Mouse (Mus musculus) ZHBTc4 (cell line): ENCODE measurements at regions not wholly inside any gene's neighbourhood (a gene's known extent, or its start where the extent isn't known, plus 50 kb on each side); places are given as distances from the start of the nearest gene placed in this dataset.
A peak's percentile ranks its signal among the peaks of the same experiment; 100 is the strongest.
"Not testable (repeated sequence)": the region's sequence is repeated elsewhere in the genome, so short reads cannot be mapped to it uniquely, and the experiment has no call there.

Experiments used
- DNase-seq: peaks from one replicate; pipeline ENCODE4 v3.0.0-alpha.2; 2011; ENCODE audit warnings: low read depth, low spot score

GRCm38 (mm10) chr13:52310954-52311353 lies 220.1 kb downstream of the Diras2 start:
- peak; percentile 26 for DNase-seq

- DNase-seq, result no peak
Measured at GRCm38 (mm10) chr13:52318276-52318675, 212.8 kb downstream of the Diras2 start.

- DNase-seq, result no peak
Measured at GRCm38 (mm10) chr13:52323691-52324090, 207.4 kb downstream of the Diras2 start.

DNA sequence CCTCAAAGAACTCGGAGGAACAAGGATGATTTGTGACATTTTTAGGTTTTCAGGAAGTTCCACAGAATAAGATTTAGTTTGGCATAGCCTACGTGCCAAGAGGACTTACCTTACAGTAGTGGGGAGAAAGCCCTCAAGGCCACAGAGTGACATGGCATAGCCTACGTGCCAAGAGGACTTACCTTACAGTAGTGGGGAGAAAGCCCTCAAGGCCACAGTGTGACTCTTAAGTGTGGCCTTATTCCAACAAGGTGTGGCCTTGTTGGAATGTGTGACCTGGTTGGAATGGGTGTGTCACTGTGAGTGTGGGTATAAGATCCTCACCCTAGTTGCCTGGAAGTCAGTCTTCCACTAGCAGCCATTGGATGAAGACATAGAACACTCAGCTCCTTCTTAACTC lies 206.7 kb downstream of the Diras2 start:
- DNase-seq, result not testable (repeated sequence)

- peak; percentile 73 for DNase-seq
Measured at GRCm38 (mm10) chr13:52325647-52326046, 205.4 kb downstream of the Diras2 start.

GRCm38 (mm10) chr13:52327734-52328133 lies 203.3 kb downstream of the Diras2 start:
- DNase-seq, result no peak

DNA sequence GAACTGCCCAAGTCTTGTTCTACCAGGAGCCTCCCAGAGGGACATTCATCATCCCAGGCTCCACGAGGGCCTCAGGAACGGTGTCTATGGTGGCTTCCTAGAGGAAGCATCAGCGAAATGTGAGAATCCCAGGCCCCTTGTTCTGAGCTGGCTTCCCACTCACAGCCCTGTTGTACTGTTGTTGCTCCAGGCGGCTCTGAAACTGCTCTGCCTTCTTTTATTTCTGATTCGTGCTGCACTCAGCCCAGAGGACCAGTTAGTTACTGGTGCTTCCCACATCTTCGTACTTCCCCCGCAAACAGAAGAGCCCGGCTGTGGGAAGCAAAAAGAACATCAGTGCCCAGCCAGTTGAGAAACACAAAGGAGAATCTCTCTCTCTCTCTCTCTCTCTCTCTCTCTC lies 202.3 kb downstream of the Diras2 start:
- no peak for DNase-seq

DNA sequence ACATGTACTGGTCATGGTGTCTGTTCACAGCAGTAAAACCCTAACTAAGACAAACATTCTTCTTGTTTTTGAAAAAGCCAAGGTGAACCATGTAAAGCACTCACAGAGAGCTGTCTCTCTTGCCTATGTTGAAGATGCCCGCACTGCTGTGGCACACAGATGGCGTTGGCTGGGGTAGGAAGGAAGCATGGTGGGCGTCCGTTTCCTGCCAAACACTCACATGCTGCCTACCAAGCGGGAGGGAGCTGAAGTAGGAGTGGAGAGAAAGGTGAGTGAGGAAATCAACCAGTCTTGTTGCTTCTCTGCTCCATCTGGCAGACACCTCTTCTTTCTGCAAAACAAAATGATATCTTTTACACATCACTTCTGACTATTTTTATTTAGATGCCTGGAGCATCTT lies 200.0 kb downstream of the Diras2 start:
- no peak for DNase-seq

DNA sequence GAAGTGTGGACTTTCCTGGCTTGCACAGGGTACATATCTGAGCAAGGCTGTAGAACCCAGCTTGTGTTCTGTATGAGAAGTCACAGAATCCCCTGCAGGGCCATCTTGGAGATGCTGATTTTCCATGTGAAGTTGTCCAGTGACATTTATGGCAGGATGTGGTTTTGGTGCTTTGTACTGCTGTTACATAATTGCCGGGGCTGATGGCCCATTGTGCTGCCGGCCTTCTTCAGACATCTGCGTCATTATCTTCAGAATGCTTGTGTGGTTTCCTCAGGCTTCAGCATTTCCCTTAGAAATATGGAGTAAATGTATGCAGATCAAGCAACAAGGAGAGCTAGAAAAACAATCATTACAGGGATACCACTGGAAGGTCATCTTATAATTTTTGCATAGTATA lies 196.1 kb downstream of the Diras2 start:
- DNase-seq, result no peak

GRCm38 (mm10) chr13:52337936-52338335 lies 193.1 kb downstream of the Diras2 start:
- DNase-seq, result no peak

GRCm38 (mm10) chr13:52339156-52339555 lies 191.9 kb downstream of the Diras2 start:
- no peak for DNase-seq

DNA sequence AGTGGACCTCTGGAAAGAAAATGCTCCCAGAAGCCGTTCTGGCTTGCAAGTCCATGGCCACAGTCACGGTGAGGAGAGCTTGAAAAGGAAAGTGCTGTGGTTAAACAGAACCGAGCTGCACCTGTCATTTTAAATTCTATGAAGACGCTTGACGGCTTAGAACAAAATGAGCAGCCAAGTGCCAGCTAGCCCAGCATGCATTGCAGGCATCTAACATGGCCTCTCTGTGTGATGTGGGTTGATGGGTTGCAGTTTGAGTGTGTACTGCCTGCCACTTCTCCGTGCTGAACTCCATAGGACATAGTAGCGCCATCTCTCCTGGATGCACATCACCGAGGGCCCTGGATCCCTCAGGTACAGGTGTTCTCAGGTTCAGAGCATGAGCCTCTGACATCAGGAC lies 189.1 kb downstream of the Diras2 start:
- DNase-seq, result no peak

GRCm38 (mm10) chr13:52344383-52344782 lies 186.7 kb downstream of the Diras2 start:
- DNase-seq, result no peak

DNA sequence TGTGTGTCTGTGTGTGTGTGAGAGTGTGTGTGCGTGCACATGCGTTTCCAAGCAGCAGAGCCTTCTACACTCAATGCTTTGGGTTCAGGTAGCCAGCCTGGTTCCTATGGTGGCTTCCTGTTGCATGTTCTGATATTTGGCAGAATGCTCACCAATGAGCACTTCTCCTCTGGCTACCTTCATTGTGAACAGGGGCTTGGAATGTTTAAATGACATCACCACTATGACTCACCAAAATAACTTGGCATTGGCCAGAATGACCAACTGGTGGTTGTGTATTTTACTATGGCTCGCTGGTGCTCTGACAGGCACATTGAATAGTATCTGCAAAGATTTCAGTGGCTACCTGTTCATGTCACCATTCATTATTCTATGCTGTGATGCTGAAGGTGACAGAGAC lies 186.2 kb downstream of the Diras2 start:
- no peak for DNase-seq

GRCm38 (mm10) chr13:52345375-52346026 lies 185.6 kb downstream of the Diras2 start:
- DNase-seq, result no peak

GRCm38 (mm10) chr13:52346027-52346375 lies 185.1 kb downstream of the Diras2 start:
- DNase-seq, result no peak

- DNase-seq, result no peak
Measured at GRCm38 (mm10) chr13:52347631-52348030, 183.4 kb downstream of the Diras2 start.

DNA sequence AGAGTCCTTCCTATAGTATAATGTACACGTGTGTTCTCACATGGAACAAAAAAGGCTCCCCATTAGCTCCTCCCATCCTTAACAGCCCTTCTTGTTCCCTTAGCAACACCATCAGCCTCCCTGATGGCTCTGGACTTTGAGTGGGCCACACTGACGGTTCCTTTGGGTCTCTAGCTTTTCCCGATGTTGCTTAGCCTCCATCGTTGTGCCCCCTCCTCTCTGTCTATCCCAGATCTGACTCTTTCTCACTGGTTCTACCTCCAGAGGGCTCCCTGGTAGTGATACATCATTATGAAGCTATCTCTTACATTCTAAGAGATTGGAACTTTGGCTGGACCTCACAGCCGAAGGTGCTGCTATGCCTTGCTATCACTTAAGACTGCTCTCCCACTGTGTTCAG lies 181.5 kb downstream of the Diras2 start:
- no peak for DNase-seq

- DNase-seq, result peak; percentile 76
Measured at GRCm38 (mm10) chr13:52352576-52352975, 178.5 kb downstream of the Diras2 start.

DNA sequence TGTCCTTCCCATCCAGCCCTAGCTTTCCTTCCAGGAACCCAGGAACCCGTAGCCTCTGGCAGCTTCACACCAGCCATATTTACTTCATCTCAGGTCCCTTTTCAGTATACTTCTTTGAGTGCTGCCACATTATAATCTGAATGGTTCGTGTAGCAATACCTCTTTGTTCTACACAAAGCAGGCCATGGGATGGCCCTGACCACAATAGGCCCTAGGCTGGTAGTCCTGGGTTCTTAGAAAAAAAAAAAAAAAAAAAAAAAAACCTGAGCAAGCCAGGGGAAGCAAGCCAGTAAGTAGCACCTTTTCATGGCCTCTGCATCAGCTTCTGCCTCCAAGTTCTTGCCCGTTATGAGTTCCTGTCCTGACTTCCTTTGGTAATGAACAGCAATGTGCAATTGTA lies 177.6 kb downstream of the Diras2 start:
- peak; percentile 33 for DNase-seq

DNA sequence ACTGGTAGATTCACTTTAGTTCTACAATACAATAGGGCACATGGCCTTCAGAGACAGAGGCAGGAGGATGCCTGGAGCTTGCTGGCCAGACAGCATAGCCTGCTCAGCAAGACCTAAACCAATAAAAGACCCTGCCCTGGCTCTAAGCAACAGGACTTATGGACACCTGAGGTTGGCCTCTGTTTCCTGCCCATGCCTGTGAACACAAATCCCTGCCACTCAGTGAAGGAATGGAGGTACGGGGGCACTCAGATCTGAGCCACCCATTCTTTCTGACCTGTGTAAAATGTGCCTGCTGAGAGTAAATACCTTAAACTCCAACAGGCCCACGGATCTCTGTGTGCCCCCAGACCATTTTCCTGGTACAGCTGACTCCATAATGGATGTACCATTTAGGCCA lies 177.1 kb downstream of the Diras2 start:
- DNase-seq, result no peak

DNA sequence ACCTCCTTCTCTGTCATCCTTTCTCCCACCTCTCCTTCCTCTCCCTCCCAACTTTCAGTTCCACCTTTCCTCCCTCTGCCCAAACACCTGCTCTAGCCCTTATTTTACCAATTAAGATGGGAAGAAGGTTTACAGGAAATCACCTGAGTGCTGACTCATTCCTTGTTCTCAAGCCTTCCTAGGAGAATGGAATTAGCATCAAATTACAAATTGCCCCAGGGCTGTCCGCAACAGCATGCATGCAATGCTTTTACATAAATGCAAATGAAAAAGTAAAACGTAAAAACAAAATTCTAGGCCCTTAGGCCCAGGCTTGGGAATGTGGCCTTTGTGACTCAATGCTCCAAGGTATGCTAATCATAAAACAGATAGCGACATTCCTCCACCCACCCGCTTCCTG lies 175.2 kb downstream of the Diras2 start:
- peak; percentile 65 for DNase-seq

GRCm38 (mm10) chr13:52359332-52359731 lies 171.7 kb downstream of the Diras2 start:
- peak; percentile 91 for DNase-seq

- DNase-seq, result no peak
Measured at GRCm38 (mm10) chr13:52361177-52361846, 169.8 kb downstream of the Diras2 start.
